Mouse (Mus musculus): ENCODE measurements around the gene Cpm. TPM values are rescaled to one million over a fixed set of nuclear protein-coding genes. Genes with fewer than 3 reads are reported as not detected.
"Not testable (repeated sequence)": the region's sequence is repeated elsewhere in the genome, so short reads cannot be mapped to it uniquely, and the experiment has no call there.

Gene Cpm
- polyA plus RNA-seq, 1 experiment = 11.8 TPM

DNA sequence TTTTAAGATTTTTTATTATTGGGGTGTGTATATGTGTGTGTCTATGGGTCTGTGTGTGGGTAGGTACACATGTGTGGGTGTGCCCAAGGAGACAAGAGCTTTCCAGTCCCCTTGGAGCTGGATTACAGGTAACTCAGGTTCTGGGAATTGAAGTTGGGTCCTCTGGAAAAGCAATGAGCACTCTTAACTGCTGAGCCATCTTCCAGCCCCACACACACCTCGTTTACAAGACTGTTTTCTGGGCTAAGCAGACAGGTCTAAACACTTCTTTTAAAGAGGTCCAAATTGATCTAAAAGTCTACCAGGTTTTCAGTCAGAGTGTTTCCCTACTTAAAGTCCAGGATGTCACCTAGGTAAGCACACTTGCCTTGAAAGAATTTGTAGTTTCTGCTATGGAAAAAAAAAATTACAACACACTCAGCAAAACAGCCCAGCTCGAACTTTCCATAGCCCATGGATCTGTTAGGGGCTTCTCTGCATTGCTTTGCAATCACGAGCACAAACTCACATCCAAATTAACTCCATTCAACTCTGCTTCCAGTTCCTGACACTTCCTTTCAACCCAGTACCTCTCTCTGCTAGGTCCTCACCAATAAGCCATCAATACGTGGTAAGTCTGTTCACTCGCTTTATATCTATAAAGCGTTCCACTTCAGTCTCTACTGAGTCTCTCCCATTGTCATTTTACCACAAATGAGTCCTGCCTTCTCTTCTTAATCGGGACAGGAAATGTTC is 36.8 kb upstream of the Cpm start:
- 76% methylated on average over 7 of the region's 7 CpGs for WGBS
- no peak for DNase-seq (ENCODE audit: low read depth, low spot score)

GRCm38 (mm10) chr10:117593041-117593570 is 36.2 kb upstream of the Cpm start:
- WGBS = 91% methylated on average over 5 of the region's 5 CpGs
- no peak for DNase-seq (ENCODE audit: low read depth, low spot score)

DNA sequence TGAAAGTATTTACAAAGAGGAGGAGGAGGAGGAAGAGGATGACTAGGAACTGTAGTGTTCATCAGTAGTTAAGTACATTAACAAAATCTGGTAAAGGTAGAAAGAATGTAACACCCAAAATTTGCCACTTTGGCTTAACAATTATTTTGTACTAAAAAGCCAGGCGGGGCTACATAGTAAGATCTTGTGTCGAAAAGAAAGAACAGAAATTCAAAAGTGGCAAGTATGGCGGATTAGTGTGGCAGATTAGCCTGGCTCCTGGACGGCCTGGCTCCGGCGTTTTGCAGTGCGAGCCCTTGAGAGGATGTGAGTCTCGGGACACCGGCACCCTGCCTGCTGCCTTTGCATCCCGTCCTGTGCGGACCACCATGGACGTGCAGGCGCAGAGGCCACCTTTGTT is 35.4 kb upstream of the Cpm start:
- DNase-seq (ENCODE audit: low read depth, low spot score) = no peak
- WGBS = 96% methylated on average over 13 of the region's 13 CpGs

GRCm38 (mm10) chr10:117594291-117594850 is 34.9 kb upstream of the Cpm start:
- 91% methylated on average over 17 of the region's 17 CpGs for WGBS
- no peak for DNase-seq (ENCODE audit: low read depth, low spot score)

- no peak for DNase-seq (ENCODE audit: low read depth, low spot score)
- WGBS = 89% methylated on average over 13 of the region's 13 CpGs
Observed at GRCm38 (mm10) chr10:117594913-117595312, 34.4 kb upstream of the Cpm start.

DNA sequence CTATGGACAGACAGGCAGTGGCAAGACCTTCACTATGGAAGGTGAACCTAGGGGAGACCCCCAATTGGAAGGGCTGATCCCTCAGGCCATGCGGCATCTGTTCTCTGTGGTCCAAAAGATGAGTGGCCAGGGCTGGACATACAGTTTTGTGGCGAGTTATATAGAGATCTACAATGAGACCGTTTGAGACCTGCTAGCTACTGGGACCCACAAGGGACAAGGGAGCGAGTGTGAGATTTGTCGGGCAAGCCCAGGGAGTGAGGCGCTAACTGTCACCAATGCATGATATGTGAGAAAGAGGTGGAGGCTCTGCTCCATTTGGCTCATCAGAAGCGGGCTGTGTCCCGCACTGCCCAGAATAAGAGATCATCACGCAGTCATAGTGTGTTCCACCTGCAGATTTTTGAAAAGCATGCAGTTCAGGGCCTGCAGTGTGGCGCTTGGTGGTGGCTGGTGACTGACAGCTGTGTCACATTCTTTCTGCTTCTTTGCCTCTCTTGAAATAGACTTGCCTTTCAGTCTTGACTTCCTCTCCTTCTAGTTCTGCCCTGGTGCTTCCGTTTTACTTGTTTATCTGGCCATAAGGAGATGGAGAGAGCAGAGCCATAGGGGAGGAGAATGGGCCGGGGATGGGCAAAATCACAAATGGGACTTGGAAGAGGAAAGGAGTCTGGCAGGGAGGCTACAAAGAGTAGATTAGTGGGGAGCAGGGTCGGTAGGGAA is 33.7 kb upstream of the Cpm start:
- no peak for DNase-seq (ENCODE audit: low read depth, low spot score)
- WGBS = 84% methylated on average over 13 of the region's 13 CpGs

- WGBS = 78% methylated on average over 9 of the region's 9 CpGs
- DNase-seq (ENCODE audit: low read depth, low spot score) = no peak
Observed at GRCm38 (mm10) chr10:117596165-117596735, 33.0 kb upstream of the Cpm start.

DNA sequence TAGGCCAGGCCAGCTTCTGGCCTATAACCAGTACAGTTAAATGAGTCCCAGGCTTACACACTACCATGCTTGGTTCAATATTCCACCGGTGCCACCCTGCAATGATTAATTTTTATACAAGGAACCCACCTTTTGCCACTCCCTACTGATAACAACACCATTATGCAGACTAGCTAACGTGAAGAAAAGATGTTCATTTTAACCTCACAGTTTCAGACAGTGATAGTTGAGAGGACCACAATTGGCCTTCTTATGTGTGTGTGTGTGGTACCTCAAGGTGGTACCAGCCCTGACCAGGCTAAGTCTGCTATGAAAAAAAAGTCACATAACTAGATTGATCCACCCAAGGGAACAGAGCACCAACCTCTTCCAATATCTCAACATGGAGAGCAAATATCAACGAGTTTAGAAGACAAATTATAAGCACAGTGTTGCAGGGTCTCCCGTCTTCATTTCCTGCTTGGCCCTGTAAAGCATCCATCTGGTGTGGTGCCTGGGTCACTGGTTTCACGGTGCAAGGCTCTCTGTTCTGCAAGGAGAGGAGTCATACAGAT is 32.5 kb upstream of the Cpm start:
- DNase-seq (ENCODE audit: low read depth, low spot score) = no peak
- 47% methylated on average over 5 of the region's 5 CpGs for WGBS

DNA sequence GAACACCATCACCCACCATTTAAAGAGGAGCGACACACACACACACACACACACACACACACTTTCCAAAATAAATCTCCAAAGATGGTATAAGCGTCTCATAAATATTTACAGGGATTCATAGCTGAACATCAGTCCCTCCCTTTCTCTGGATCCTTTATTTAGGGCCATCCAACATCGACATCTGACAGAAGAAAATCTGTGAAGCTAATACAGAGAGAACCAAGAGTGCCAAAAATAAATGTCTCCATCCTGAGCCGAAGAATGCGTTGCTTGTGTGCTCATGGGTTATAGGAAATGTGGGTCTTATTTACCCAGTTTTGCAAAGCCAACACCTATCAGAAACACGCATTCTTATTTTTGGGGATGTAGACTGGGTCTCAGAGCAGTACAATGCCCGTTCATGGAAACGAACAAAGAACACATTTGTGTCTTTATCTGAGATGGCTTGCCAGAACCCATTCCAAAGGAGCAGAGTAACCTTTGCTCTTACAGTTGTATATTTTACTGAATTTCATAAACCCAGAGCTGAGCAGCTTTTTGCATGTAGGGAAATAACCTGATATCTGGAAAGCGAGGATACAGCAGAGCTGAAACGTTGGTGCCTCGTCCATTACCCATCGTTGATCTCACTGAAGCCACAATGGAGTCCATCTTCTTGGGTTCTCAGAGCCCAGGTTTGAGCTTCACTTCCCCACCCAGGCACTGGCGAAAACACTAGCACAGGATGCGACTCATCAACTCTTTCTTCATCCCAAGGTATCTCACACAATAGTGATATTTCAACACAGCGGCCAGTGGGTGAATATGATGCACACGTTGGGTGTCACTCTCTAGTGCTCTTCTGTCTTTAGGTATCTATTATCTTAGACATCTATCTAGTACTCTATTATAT is 31.7 kb upstream of the Cpm start:
- not testable (repeated sequence) for DNase-seq (ENCODE audit: low read depth, low spot score)
- WGBS = 78% methylated on average over 16 of the region's 16 CpGs

DNA sequence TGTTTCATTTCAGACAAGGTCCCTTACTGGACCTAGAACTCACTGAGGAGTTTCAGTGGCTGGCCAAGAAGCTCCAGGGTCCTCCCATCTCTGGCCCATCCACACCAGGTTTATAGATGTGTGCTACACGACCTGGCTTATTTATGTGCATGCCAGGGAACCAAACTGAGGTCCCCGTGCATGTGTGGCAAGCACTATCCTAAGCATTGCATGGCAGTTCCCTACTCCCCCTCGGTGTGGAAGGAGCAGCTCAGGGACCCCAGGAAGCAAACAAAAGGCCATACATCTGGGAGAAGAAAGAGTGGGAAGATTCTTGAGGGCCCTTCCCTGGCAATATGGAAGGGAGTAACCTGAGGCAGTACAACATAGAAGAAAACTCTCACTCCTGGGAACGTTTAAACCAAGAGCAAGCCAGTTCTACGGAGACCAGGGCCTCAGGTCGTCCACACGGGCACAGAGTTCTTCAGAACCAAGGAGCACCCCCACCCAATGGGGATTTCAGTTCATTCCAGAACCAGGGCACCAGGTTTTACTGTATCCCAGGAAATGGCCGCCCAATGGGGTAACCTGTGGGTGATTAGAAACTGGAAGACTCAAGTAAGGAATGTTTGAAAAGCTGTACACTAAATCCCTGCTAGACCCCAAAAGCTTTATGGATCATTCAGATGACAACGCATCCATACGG is 30.9 kb upstream of the Cpm start:
- no peak for DNase-seq (ENCODE audit: low read depth, low spot score)
- WGBS = 91% methylated on average over 10 of the region's 10 CpGs

DNA sequence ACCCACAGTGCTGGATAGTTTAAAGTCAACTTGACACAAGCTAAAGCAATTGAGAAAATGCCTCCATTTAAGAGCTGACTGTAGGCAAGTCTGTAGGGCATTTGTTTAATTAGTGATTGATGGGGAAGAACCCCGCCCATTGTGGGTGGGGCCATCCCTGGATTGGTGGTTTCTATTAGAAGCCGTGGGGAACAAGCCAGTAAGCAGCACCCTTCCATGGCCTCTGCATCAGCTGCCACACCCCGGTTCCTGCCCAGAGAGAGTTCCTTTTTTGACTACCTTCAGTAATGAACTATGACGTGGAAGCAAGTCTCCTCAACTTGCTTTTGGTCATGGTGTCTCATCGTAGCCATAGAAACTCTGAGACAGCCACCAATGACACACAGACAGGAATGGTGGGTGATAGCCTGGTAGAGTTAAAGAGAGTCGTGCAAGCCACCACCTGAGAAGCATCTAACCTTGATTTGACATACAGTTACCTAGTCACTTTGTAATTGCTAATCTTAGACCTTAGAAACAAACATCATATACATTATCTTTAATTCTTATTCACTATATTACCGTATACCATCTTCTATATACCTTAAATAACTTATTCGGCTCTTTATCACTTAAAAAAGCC is 30.2 kb upstream of the Cpm start:
- 87% methylated on average over 8 of the region's 8 CpGs for WGBS

DNA sequence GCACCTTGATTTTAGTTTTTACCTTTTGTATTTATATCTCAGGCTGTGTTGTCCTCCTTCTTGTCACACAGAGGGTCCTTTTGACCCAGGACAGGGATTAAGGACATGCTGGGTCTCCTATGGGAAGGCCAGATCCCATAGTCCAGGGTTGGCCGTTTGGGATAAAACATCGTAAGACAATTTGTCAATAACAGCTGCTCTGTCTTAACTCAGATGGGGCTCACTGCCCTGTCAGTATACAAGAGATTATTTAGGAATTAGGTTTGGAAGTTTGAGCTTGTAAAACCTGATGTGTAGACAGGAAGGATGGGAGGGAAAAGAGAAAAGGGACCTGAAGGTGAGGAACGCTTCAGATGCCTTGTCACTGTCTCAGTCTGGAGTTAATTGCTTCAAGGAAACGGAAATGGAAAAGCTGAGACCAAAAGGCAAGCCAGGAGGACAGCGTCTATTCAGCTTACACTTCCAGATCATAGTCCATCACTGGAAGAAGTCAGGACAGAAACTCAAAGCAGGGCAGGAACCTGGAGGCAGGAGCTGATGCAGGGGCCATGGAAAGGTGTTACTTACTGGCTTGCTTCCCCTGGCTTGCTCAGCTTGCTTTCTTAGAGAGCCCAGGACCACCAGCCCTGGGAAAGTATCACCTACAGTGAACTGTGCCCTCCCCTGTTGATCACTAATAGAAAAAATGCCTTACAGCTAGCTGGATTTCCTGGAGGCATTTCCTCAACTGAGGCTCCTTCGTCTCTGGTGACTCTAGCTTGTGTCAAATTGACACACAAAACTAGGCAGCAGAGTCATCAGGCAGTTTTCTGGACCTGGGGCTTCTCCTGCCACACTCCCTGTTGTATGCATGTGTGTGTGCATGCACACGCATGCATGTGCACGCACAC is 27.9 kb upstream of the Cpm start:
- WGBS = 49% methylated on average over 8 of the region's 8 CpGs

More for the DNA sequence above, 30.2 kb upstream of the Cpm start:
- DNase-seq (ENCODE audit: low read depth, low spot score) = not testable (repeated sequence)

DNA sequence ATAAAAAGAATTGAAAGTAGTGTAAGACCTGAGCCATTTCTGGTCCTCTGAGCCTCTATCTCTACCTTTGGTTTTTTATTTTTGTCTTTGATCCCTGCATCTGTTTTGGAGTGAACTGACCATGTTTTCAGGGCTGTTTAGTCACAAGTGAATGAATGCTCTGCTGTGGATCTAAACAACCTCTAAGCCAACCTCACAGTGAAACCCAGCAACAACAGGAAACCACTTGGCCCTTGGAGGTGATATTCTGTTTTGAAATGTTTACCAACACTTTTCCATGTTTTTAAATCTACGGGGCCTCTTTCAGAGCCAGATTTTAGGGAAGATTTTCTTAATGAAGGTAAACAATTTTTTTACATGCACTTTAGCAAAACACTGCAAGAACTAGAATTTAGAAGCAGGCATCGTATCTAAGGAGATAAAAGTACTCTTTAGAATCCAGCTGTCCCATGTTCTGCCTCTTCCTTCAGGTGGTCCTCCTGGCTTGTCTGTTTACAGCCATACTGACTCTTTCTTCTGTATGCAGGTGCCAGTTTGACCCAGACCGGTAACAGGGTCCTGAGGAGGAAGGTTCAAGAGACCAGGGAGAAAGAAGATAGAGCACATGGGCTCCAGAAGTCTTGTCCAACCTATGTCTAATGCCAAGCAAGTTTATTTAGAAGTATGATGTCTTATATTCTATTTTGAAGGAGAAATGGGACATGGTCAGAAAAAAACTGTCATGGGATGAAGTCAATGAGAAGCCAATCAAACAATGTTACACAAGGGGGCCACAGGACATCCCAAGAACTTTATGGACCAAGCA is 26.8 kb upstream of the Cpm start:
- no peak for DNase-seq (ENCODE audit: low read depth, low spot score)
- WGBS = 92% methylated on average over 3 of the region's 3 CpGs

More for the DNA sequence above, 27.9 kb upstream of the Cpm start:
- no peak for DNase-seq (ENCODE audit: low read depth, low spot score)

- WGBS = 77% methylated on average over 8 of the region's 8 CpGs
- no peak for DNase-seq (ENCODE audit: low read depth, low spot score)
Observed at GRCm38 (mm10) chr10:117603130-117603833, 26.0 kb upstream of the Cpm start.

GRCm38 (mm10) chr10:117603834-117604623 is 25.3 kb upstream of the Cpm start:
- DNase-seq (ENCODE audit: low read depth, low spot score) = no peak
- WGBS = 42% methylated on average over 14 of the region's 14 CpGs
